Mouse (Mus musculus): ENCODE measurements around the gene Gatb. TPM values are rescaled to one million over a fixed set of nuclear protein-coding genes. Genes with fewer than 3 reads are reported as not detected.

Gene Gatb
- polyA plus RNA-seq, 1 experiment from 2014 or later = 24.0 TPM

DNA sequence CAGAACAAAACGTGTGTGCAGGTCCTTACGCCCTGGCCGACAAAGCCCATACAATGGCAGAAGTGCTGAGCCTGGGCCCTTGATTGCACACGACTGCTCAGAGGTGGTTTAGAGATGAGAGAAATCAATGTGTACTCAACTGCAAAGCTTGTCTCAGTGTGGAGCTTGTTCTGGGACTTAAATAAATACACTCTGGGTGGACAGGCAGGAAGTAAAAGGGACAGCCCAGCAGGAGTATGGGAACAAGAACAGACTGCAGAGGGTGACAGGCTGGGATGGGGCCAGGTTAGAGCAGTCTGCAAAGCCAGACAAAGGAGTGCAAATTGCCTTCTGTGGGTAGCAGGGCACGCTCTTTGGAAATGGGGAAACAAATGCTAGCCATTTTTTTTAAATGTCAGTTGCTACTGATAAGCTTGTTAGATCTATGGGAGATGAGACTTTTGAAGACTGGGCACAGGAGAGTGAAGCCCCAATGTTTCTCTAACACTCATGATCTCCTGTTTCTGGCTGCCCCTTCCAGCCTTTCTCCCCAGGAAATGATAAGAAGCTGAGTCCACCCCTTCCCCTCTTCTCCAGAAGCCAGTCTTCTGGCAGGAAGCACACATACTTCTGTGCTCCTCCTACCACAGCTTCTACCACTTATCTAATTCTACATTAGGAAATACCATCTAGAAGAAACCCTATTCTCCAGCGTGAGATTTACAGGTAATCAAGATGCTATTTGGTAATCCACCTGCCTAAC lies 129.4 kb downstream of the Gatb start:
- Histone ChIP-seq H3K36me3 (ENCODE audit: control insufficient read depth, insufficient read depth) (no peaks in the 10 kb centered on the region), H3K27ac (ENCODE audit: low read length) (no peak overlapping the region), H3K9ac (replicated peaks; ENCODE audit: low read depth, low read length) (no peak overlapping the region), H3K4me3 (replicated peaks; ENCODE audit: low read length) (no peak overlapping the region), H3K4me2 (ENCODE audit: low read length) (no peak overlapping the region), H3K27me3 (replicated peaks; ENCODE audit: control insufficient read depth, insufficient read depth, low read length) (no peaks in the 10 kb centered on the region), H3K9me3 (ENCODE audit: control insufficient read depth, low read length) (no peaks in the 10 kb centered on the region), H3K4me1 (replicated peaks; ENCODE audit: control insufficient read depth, insufficient read depth, low read length) (no peaks in the 10 kb centered on the region)
- 49% methylated on average over 6 of the region's 6 CpGs for WGBS
- ATAC-seq = no peak

Other genes starting within 250 kb of the Gatb start
- 1.4 and 1.7 TPM in 2 replicates for gene Fam160a1, start 243.2 kb downstream of the Gatb start, polyA plus RNA-seq (2015; fragmentation: Nextera tagmentation; extraction: Ambion mirVana)

Measured in forebrain, embryonic 16.5 days (tissue).